Mouse (Mus musculus): ENCODE measurements at regions not wholly inside any gene's neighbourhood (a gene's known extent, or its start where the extent isn't known, plus 50 kb on each side); places are given as distances from the start of the nearest gene placed in this dataset.

DNA sequence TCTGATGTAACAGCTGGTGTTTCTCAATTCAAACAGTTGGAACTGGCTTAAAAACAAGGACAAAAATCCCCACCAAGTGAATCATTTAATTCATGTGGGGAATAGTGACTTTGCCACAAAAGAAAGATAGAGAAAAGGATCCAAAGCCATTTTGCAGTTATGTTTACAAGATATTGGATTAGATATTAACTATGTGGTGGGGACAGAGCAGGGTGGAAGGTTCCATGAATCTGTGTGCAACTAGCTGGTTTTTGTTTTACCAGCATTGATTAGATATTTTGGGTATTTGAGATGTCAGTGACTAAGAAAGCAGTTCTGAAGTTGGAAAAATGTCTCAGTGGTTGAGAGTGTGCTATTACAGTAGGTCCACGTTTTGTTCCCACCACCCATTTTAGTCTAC lies 58.9 kb upstream of the Anxa10 start:
- ChIA-PET CTCF (no interaction called here), POLR2A (interaction anchor here in 1 of 4 experiments (0.7 kb wide), 1 partner anchor 755 kb away, joined by 3 read pairs; no protein-coding TSS in a partner anchor)
